Mouse (Mus musculus) left cerebral cortex, postnatal 4 days (tissue): Measurements from ENCODE around the gene Bmyc. TPM values are rescaled to one million over a fixed set of nuclear protein-coding genes. Genes with fewer than 3 reads are reported as not detected.
"Not testable (repeated sequence)": the region's sequence is repeated elsewhere in the genome, so short reads cannot be mapped to it uniquely, and the experiment has no call there.

Experiments used
- DNase-seq: peaks from one replicate; pipeline ENCODE4 v3.0.0-alpha.2; 2022
- intact Hi-C: fragments of 180-260 bp; cut with DNase I; formaldehyde crosslinking; loops from one replicate; pipeline ENCODE4 v1.15.1; 2025
- total RNA-seq, 2 experiments: library from RNA; stranded (reverse); gene quantifications; 2 replicates each; pipeline ENCODE4 v1.2.3; 2021

Bmyc gene
- total RNA-seq, 2 experiments from 2014 or later = 75.2 to 76.6 TPM

- no peak for DNase-seq
- intact Hi-C loops = no loop called here
Measured at GRCm38 (mm10) chr2:25717222-25717621, 10.7 kb downstream of the Bmyc start.

- DNase-seq = no peak
- intact Hi-C loops = no loop called here
Measured at GRCm38 (mm10) chr2:25733199-25733930, 26.8 kb downstream of the Bmyc start.

- intact Hi-C loops = not testable (repeated sequence)
Measured at GRCm38 (mm10) chr2:25736709-25737108, 30.2 kb downstream of the Bmyc start, which contains the start of gene Obp2b. Gene Obp2b (plus strand): TSS chr2:25737009.

GRCm38 (mm10) chr2:25741671-25742070 lies 35.1 kb downstream of the Bmyc start:
- intact Hi-C loops = no loop called here
- DNase-seq = no peak

More at GRCm38 (mm10) chr2:25736709-25737108, 30.2 kb downstream of the Bmyc start, which contains the start of gene Obp2b:
- DNase-seq = not testable (repeated sequence)

- no peak for DNase-seq
- intact Hi-C loops = no loop called here
Measured at GRCm38 (mm10) chr2:25754201-25754600, 47.7 kb downstream of the Bmyc start.

Other genes with a start within 250 kb of the Bmyc start
- under 1 TPM in 1 of 2 experiments, not detected in 1; 0.52 TPM for gene Clic3, start 249.9 kb upstream of the Bmyc start, total RNA-seq
- 10 to 100 TPM; 83.1 to 92.4 TPM for gene Paxx, start 245.6 kb upstream of the Bmyc start, total RNA-seq
- gene Ptgds, start 236.7 kb upstream of the Bmyc start, total RNA-seq = 100 to 1,000 TPM; 665 to 881 TPM
- not detected for gene Lcn12, start 212.8 kb upstream of the Bmyc start, total RNA-seq
- 100 to 1,000 TPM; 117 TPM for gene Fbxw5, start 206.0 kb upstream of the Bmyc start, total RNA-seq
- gene C8g, start 205.0 kb upstream of the Bmyc start, total RNA-seq = 1 to 10 TPM in 1 of 2 experiments, under 1 TPM in 1; 0.98 to 1.3 TPM
- 1 to 10 TPM; 7.5 to 8.6 TPM for gene Traf2, start 159.8 kb upstream of the Bmyc start, total RNA-seq
- gene Edf1, start 148.9 kb upstream of the Bmyc start, total RNA-seq = 100 to 1,000 TPM; 154 to 155 TPM
- 1 to 10 TPM; 1.8 to 2.9 TPM for gene Mamdc4, start 131.9 kb upstream of the Bmyc start, total RNA-seq
- gene Phpt1, start 131.5 kb upstream of the Bmyc start, total RNA-seq = 10 to 100 TPM; 77.1 to 79.5 TPM
- gene Ajm1, start 125.0 kb upstream of the Bmyc start, total RNA-seq = 10 to 100 TPM; 49.0 to 59.4 TPM
- gene Rabl6, start 98.2 kb upstream of the Bmyc start, total RNA-seq = 10 to 100 TPM; 85.9 to 87.1 TPM
- gene Ccdc183, start 89.1 kb upstream of the Bmyc start, total RNA-seq = not detected
- 10 to 100 TPM; 21.7 to 27.1 TPM for gene Tmem141, start 84.7 kb upstream of the Bmyc start, total RNA-seq
- gene Fcna, start 78.7 kb upstream of the Bmyc start, total RNA-seq = 1 to 10 TPM; 1.0 to 1.6 TPM
- gene Lcn8, start 53.6 kb upstream of the Bmyc start, total RNA-seq = not detected
- gene Lcn5, start 48.8 kb upstream of the Bmyc start, total RNA-seq = not detected
- not detected for gene Lcn6, start 30.0 kb upstream of the Bmyc start, total RNA-seq
- gene Lcn10, start 24.0 kb upstream of the Bmyc start, total RNA-seq = not detected
- gene Obp2a, start 6.7 kb upstream of the Bmyc start, total RNA-seq = not detected
- not detected for gene Obp2b, start 30.3 kb downstream of the Bmyc start, total RNA-seq
- not detected for gene Lcn3, start 58.8 kb downstream of the Bmyc start, total RNA-seq
- not detected for gene Lcn11, start 70.3 kb downstream of the Bmyc start, total RNA-seq
- not detected for gene Gm13539, start 75.5 kb downstream of the Bmyc start, total RNA-seq
- gene Glt6d1, start 109.1 kb downstream of the Bmyc start, total RNA-seq = not detected
- not detected for gene Lcn9, start 116.4 kb downstream of the Bmyc start, total RNA-seq
- gene Sohlh1, start 140.5 kb downstream of the Bmyc start, total RNA-seq = not detected
- 10 to 100 TPM; 62.7 to 81.2 TPM for gene Kcnt1, start 157.0 kb downstream of the Bmyc start, total RNA-seq